Mouse (Mus musculus): ENCODE measurements around the gene Os9. TPM values are rescaled to one million over a fixed set of nuclear protein-coding genes. Genes with fewer than 3 reads are reported as not detected.
A peak's percentile ranks its signal among the peaks of the same experiment; 100 is the strongest.
"Not testable (repeated sequence)": the region's sequence is repeated elsewhere in the genome, so short reads cannot be mapped to it uniquely, and the experiment has no call there.

Os9 gene
- polyA plus RNA-seq, 1 experiment = 33.9 TPM

GRCm38 (mm10) chr10:127164631-127165353 is 43.9 kb upstream of the Os9 start, which contains the start of gene B4galnt1:
TSS of gene B4galnt1 (plus strand) at chr10:127165225.
- peak; percentile 71 for TF ChIP-seq CTCF (IDR thresholded peaks at IDR 0.05; ENCODE audit: control insufficient read depth, insufficient read depth, insufficient replicate concordance, low read depth, low read length)
- TF ChIP-seq POLR2A (IDR thresholded peaks at IDR 0.05; ENCODE audit: control insufficient read depth, low read depth, low read length) = no peak
- H3K4me3 ChIP-seq (ENCODE audit: control insufficient read depth, low read depth, low read length) = peak within 1 kb of the TSS; percentile 86
- peak within 1 kb of the TSS; percentile 90 for H3K27ac ChIP-seq (ENCODE audit: control insufficient read depth, insufficient read depth, low read depth, low read length)
- no peaks in the 10 kb centered on the region for H3K36me3 ChIP-seq (ENCODE audit: control insufficient read depth, insufficient read depth, low read length)
- H3K27me3 ChIP-seq (ENCODE audit: control insufficient read depth, insufficient read depth, low read length) = no peaks in the 10 kb centered on the region
- peaks cover 13% of the 10 kb centered on the region for H3K4me1 ChIP-seq (ENCODE audit: control insufficient read depth, insufficient read depth, low read length)

GRCm38 (mm10) chr10:127164190-127164589 is 43.3 kb upstream of the Os9 start:
- Histone ChIP-seq H3K4me3 (ENCODE audit: control insufficient read depth, low read depth, low read length) (peak overlapping the region; percentile 86), H3K36me3 (ENCODE audit: control insufficient read depth, insufficient read depth, low read length) (no peaks in the 10 kb centered on the region), H3K4me1 (ENCODE audit: control insufficient read depth, insufficient read depth, low read length) (peaks cover 13% of the 10 kb centered on the region), H3K27ac (ENCODE audit: control insufficient read depth, insufficient read depth, low read depth, low read length) (peak overlapping the region; percentile 90), H3K27me3 (ENCODE audit: control insufficient read depth, insufficient read depth, low read length) (no peaks in the 10 kb centered on the region)
- no peak for TF ChIP-seq CTCF (IDR thresholded peaks at IDR 0.05; ENCODE audit: control insufficient read depth, insufficient read depth, insufficient replicate concordance, low read depth, low read length)
- TF ChIP-seq POLR2A (IDR thresholded peaks at IDR 0.05; ENCODE audit: control insufficient read depth, low read depth, low read length) = no peak

- Histone ChIP-seq H3K4me3 (ENCODE audit: control insufficient read depth, low read depth, low read length) (peak overlapping the region; percentile 26), H3K4me1 (ENCODE audit: control insufficient read depth, insufficient read depth, low read length) (peaks cover 13% of the 10 kb centered on the region)
- H3K27me3 ChIP-seq (ENCODE audit: control insufficient read depth, insufficient read depth, low read length); H3K27ac ChIP-seq (ENCODE audit: control insufficient read depth, insufficient read depth, low read depth, low read length); H3K36me3 ChIP-seq (ENCODE audit: control insufficient read depth, insufficient read depth, low read length): not testable (repeated sequence)
Measured at GRCm38 (mm10) chr10:127162771-127163261, 41.9 kb upstream of the Os9 start.

GRCm38 (mm10) chr10:127160728-127161127 is 39.8 kb upstream of the Os9 start:
- H3K27me3 ChIP-seq (ENCODE audit: control insufficient read depth, insufficient read depth, low read length) = no peaks in the 10 kb centered on the region
- H3K4me1 ChIP-seq (ENCODE audit: control insufficient read depth, insufficient read depth, low read length) = peaks cover 2% of the 10 kb centered on the region
- H3K36me3 ChIP-seq (ENCODE audit: control insufficient read depth, insufficient read depth, low read length) = no peaks in the 10 kb centered on the region
- H3K4me3 ChIP-seq (ENCODE audit: control insufficient read depth, low read depth, low read length) = no peak overlapping the region
- no peak overlapping the region for H3K27ac ChIP-seq (ENCODE audit: control insufficient read depth, insufficient read depth, low read depth, low read length)
- TF ChIP-seq CTCF (IDR thresholded peaks at IDR 0.05; ENCODE audit: control insufficient read depth, insufficient read depth, insufficient replicate concordance, low read depth, low read length) (no peak), POLR2A (IDR thresholded peaks at IDR 0.05; ENCODE audit: control insufficient read depth, low read depth, low read length) (no peak)

GRCm38 (mm10) chr10:127160081-127160480 is 39.1 kb upstream of the Os9 start:
- no peaks in the 10 kb centered on the region for H3K36me3 ChIP-seq (ENCODE audit: control insufficient read depth, insufficient read depth, low read length)
- no peak overlapping the region for H3K4me3 ChIP-seq (ENCODE audit: control insufficient read depth, low read depth, low read length)
- TF ChIP-seq POLR2A (IDR thresholded peaks at IDR 0.05; ENCODE audit: control insufficient read depth, low read depth, low read length) (no peak), CTCF (IDR thresholded peaks at IDR 0.05; ENCODE audit: control insufficient read depth, insufficient read depth, insufficient replicate concordance, low read depth, low read length) (no peak)
- H3K27ac ChIP-seq (ENCODE audit: control insufficient read depth, insufficient read depth, low read depth, low read length) = no peak overlapping the region
- no peaks in the 10 kb centered on the region for H3K27me3 ChIP-seq (ENCODE audit: control insufficient read depth, insufficient read depth, low read length)
- no peaks in the 10 kb centered on the region for H3K4me1 ChIP-seq (ENCODE audit: control insufficient read depth, insufficient read depth, low read length)

- no peak overlapping the region for H3K27ac ChIP-seq (ENCODE audit: control insufficient read depth, insufficient read depth, low read depth, low read length)
- H3K4me1 ChIP-seq (ENCODE audit: control insufficient read depth, insufficient read depth, low read length) = no peaks in the 10 kb centered on the region
- H3K27me3 ChIP-seq (ENCODE audit: control insufficient read depth, insufficient read depth, low read length) = no peaks in the 10 kb centered on the region
- TF ChIP-seq POLR2A (IDR thresholded peaks at IDR 0.05; ENCODE audit: control insufficient read depth, low read depth, low read length) (no peak), CTCF (IDR thresholded peaks at IDR 0.05; ENCODE audit: control insufficient read depth, insufficient read depth, insufficient replicate concordance, low read depth, low read length) (no peak)
- no peak overlapping the region for H3K4me3 ChIP-seq (ENCODE audit: control insufficient read depth, low read depth, low read length)
- H3K36me3 ChIP-seq (ENCODE audit: control insufficient read depth, insufficient read depth, low read length) = no peaks in the 10 kb centered on the region
Measured at GRCm38 (mm10) chr10:127158471-127158870, 37.5 kb upstream of the Os9 start.

GRCm38 (mm10) chr10:127156511-127156910 is 35.6 kb upstream of the Os9 start:
- H3K27me3 ChIP-seq (ENCODE audit: control insufficient read depth, insufficient read depth, low read length) = no peaks in the 10 kb centered on the region
- H3K36me3 ChIP-seq (ENCODE audit: control insufficient read depth, insufficient read depth, low read length) = no peaks in the 10 kb centered on the region
- TF ChIP-seq POLR2A (IDR thresholded peaks at IDR 0.05; ENCODE audit: control insufficient read depth, low read depth, low read length) = no peak
- TF ChIP-seq CTCF (IDR thresholded peaks at IDR 0.05; ENCODE audit: control insufficient read depth, insufficient read depth, insufficient replicate concordance, low read depth, low read length) = no peak
- H3K4me1 ChIP-seq (ENCODE audit: control insufficient read depth, insufficient read depth, low read length) = no peaks in the 10 kb centered on the region
- H3K27ac ChIP-seq (ENCODE audit: control insufficient read depth, insufficient read depth, low read depth, low read length) = no peak overlapping the region
- no peak overlapping the region for H3K4me3 ChIP-seq (ENCODE audit: control insufficient read depth, low read depth, low read length)

Measured in testis, adult 2 months (tissue).